Mouse (Mus musculus): ENCODE results near the gene Trmu.

GRCm38 (mm10) chr15:85832599-85832998, 46.5 kb upstream of the Trmu start:
- TF ChIP-seq USF1 (IDR thresholded peaks at IDR 0.05; ENCODE audit: low read depth) (no peak), MYOG (IDR thresholded peaks at IDR 0.05; ENCODE audit: control insufficient read depth, extremely low read depth, insufficient read length) (no peak), CTCF (IDR thresholded peaks at IDR 0.05; ENCODE audit: control insufficient read depth, insufficient read depth, insufficient read length) (no peak)
